Mouse (Mus musculus): ENCODE measurements around the gene Magi1.
"Not testable (repeated sequence)": the region's sequence is repeated elsewhere in the genome, so short reads cannot be mapped to it uniquely, and the experiment has no call there.

The Magi1 gene

DNA sequence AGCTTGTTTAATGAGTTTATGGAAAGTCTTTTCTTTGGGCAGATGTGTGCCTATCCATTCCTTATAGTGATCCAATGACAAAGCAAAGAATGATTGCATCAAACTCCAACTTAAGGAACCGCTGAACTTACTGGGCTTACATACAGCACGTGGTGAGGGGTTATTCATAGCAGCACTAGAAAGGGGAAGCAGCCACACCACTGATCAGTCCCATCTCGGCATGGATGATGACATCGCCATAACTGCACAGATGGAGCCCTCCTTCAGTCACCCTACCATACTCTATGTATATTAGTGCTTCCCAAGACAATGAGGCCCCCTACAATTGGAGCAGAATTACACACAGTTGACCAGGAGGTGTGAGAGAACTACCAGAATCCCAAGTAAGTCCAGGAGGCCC, 238.5 kb downstream of the Magi1 start:
- no peak for DNase-seq

DNA sequence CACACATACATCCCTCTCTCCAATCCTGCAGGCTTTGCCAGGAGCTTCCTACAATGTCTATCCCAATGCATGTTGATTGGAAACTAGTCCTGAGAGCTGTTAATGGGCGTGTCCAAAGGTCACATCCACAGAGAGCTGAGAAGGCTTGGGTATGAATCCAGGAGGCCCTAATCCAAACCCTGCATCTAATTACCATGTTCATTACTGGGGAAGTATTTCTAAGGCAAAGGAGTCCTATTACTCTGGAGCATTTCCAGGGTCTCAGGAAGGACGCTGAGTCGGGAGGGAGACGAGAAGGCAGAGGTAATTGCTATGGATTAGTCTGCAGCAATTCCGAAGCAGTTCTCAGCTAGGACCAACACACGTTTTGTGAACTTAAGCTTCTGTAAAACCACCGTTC, 240.3 kb downstream of the Magi1 start:
- DNase-seq = no peak

DNA sequence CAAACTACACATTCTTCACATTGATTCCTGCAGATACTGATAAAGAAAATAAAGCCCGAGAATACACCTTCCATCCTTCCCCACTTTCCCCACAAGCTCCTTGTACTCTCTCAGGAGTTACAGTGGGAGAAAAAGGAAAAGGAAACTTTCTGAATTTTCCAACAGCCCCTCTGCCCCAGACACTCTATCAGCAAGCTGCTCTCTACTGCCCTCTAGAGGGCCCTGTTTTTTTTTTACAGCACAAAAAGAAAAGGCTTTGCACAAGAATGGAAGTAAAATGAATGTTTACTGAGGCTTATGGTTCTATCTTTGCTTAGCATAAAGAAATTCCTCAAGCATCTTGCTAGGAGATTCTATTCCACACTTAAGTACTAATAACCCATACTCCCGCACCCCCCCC, 243.6 kb downstream of the Magi1 start:
- DNase-seq = peak; percentile 63

DNA sequence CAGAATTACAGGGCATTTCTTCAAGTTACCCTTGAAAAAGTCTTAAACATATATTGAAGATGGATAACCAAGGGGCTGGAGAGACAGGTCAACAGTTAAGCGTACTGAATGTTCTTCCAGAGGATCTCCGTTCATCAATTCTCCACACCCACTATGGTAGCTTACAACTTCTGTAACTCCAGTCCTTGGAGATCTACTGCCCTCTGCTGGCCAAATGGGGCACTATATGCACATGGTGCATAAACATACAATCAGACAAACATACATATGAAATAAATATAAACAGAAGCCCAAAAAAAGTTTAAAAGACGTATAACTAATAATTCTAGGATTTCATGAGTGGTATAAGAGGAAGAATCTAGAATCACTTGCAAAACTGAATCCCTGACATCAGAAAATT, 244.8 kb downstream of the Magi1 start:
- peak; percentile 11 for DNase-seq

DNA sequence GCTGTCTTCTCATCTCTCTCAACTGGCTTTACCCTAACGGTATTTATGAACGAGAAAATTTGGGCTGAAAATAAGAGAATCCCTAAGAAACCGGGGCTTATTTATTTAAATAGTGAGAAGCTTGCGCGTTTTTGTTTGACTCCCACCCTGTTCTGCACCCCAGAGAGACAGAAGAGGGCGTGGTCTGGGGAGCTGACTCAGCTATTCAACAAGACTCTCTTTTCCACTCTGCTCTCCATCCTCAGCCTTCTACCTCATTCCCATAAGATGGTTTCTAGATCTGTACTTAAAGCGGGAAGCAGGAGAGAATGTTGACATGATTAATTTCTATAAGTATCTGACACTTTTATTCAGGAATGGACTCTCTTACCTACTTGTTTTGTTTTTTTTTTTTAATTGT, 247.2 kb downstream of the Magi1 start:
- DNase-seq = no peak

DNA sequence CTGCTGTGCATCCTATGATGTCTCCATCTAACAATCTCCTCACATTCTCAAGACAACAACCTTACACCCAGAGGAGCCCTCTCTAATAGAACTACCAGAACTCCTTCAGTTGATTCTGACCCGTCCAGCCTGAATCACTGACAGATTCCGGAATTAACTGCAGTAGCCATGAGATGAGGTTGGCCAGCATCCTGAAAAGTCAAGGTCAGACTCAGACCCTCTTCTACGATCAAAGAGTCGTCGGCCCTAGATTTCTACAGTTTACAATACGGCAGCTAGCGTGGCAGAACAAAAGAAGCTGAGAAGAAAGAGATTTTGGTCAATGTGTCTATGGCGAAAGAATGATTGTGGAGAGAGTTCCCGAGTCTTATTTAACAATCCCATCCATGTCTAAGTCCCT, 257.4 kb downstream of the Magi1 start:
- DNase-seq = no peak

DNA sequence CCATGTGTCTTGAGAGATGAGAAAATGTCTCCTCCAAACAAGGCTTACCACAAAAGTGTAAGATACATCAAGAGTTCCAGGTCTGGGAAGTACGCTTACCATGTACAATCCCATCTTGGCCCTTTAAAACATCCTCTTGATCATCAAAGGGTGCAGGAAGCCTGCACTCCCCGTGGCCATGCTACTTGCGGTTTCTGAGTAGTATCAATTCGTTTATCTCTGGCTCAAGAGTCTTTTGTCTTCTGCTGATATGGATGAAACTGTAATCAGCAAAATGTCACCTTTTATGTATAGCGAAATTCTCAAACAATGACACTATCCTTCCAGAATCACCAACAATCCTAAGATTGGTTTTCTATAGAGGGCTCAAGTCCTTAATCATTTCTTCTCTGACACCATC, 261.3 kb downstream of the Magi1 start:
- no peak for DNase-seq

DNA sequence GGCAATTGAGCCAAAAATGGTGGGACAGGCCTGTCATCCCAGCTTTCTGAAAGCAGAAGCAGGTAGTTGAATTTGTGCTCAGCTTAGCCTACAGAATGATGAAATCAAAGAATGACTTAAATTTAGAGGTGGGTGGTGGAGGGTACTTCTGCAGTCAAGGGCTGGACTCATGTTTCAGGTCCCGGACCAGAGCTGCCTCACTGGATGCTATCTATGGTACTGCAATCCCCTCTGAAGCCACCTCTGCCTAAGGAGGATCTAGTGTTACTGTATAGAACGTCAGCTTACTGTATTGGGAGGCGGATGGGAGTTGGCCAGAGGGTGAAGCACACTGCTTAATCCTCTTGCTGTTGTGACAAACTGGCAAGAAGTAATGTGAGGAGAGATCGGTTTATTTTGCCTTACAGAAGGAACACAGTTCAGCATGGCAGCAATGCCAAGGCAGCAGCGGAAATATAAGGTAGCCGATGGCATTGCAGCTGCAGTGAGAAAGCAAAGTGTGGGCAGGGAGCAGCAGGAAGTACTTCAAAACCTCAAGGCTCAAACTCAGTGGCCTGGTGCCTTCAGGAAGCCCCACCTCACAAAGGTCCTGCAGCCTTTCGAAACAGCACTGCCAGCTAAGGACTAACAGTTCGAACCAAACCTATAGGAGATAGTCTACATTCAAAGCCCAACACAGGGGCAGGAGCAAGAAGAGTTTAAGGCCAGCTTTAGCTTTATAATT, 262.3 kb downstream of the Magi1 start:
- DNase-seq = no peak

DNA sequence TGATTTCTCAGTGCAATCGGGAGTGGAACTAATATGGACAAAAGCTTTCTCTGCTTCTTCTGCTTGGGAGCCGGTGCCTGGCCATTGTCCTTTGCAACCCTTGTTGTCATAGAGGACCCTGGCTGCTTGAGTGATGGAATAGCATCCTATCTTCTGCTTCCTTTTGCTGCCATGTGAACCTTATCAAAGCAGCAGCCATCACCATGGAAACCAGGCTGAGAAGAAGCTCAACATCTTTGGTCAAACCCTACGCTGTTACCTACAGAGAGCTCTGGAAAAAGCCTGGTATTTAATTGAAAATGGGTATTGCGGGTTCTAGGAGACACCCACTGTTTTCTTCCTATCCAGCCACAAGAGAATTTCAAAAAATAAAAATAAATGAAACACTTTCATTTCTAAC, 263.2 kb downstream of the Magi1 start:
- no peak for DNase-seq

DNA sequence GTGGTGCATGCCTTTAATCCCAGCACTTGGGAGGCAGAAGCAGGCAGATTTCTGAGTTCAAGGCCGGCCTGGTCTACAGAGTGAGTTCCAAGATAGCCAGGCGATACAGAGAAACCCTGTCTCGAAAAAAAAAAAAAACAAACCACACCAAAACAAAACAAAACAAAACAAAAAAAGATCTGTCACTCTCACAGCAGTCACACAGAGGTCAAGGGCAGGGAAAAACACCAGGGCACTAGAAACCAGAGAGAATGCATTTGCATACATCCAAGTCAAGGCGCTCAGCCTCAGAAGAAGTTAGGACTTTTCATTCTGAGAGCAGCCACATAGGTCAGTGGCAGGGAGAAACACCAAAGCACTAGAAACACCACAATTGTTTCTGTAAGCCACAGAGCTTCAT, 263.8 kb downstream of the Magi1 start:
- DNase-seq = no peak

DNA sequence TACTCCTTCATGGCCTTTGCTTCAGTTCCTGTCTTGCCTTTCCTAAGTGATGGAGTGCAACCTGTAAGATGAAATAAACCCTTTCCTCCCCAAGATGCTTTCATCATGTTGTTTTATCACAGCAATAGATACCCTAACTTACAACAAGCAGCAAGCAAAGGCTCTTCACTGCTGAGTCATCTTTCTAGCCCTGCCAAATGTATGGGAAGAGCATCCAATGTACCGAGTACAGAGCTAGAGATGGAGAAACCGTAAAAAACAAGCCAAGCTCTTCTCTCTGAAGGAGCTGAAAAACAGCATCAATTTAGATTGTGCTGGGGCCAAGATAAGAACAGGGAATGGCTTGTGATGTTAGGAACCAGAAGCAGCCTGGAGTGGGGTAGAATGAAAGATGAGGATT, 270.0 kb downstream of the Magi1 start:
- DNase-seq = no peak

DNA sequence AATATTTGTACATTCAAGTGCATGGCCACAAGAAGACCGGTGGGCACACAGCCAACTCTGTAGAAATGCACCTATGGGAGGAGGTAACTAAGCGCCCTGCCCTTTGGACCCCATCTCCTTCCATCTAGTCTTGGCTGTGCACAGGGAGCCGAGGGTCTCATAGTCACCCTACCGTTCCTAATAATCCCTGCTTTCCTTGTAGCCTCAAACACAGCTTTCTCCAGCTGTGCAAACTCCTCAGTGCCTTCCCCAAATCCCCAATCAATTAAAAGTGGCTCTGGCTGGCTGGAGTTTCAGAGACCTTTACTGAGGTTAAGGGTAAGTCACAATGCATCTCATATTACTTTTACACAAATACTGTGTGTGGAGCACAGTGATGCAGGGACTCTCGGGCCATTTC, 271.8 kb downstream of the Magi1 start:
- DNase-seq = no peak

DNA sequence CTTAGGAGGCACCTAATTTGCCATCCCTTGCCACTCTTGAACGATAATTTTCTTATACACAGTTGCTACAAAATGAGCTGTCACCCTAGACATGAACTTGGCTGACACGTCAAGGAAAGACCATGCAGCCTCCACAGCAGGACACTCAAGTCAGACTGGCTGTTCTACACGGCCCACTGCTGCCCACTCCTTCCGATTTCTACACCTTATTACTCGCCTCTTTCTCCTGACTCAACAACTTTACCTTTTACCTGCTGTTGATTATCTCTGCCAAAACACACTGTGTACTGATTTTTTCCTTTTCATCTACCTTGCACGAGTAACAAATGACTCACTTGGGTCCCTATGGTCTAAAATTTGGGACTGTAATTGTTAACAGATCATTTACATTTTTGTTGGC, 272.2 kb downstream of the Magi1 start:
- DNase-seq = no peak

DNA sequence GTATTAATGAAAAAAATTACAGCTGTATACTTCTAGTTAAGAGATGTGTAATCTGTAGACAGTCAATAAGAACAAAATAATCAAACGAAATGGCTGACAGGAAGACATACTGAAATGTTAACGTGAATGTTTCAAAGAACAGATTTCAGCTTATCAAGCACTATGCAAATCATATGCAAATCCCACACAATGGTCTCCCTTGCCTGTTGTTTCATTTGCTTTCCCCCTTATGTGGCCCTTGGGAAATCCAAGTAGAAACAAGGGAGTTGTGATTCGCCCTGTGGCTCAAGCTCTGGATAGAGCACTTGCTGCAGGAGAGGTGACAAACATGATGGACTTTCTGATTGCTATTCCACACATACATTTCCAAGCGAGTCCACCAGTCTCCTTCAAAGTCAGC, 275.1 kb downstream of the Magi1 start:
- DNase-seq = no peak

DNA sequence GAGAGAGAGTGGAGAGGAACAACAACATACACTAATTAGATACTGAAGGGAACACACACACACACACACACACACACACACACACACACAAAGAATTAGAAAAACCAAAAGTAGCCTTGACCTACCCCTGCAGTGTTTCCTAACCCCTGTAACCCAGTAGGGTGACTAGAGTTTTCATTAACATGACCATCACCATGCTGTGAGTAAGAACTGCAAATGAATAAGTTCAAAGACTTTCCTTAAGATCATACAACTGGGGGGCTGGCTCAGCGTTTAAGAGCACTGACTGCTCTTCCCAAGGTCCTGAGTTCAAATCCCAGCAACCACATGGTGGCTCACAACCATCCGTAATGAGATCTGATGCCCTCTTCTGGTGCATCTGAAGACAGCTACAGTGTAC, 280.1 kb downstream of the Magi1 start:
- DNase-seq = not testable (repeated sequence)

DNA sequence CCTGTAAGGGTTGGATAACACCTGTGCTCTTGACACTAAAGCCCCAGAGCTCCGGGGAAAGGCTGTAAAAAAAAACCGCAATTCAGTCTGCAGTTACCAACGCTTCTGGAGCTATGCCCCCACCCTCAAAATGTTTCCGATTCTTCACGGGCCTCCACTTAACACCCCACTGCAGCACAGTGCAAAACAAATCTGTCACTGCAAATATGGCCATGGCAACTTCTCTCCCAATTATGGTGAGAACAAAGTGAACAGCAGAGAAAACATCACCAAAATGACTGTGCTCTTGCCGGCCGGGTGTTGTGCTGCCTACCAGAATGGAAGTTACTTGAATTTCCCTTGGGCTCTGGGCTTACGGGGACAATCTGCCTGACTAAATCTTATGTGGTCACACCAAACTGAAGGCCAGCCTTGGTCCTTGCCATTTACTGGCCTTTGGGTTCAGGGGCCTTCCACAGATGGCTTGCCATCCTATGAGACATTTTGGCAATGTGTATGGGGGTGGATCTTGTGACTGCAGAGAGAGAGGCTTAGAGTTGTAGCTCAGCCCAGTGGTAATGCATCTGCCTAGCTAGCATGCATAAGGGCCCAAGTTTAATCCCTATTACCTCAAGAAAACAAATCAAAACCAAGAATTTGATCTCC, 286.8 kb downstream of the Magi1 start:
- DNase-seq = no peak

DNA sequence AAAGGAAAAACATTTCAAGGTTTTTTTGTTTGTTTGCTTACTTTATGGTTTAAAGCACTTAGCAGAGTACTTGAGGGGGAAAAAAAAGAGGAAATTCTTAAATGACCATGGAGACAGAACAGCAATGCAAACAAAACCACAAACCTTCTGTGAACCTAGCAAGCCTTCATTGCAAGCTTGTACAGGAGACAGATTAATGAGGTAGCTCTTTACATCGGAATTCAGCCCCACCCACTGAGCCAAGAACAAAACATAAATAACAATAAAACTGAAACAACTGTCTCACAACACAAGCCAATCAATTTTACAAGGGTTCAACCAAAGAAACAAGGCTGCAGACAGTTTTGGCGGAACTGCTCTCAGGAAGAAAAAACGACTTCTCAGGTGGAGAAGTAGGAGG, 296.2 kb downstream of the Magi1 start:
- DNase-seq = no peak

DNA sequence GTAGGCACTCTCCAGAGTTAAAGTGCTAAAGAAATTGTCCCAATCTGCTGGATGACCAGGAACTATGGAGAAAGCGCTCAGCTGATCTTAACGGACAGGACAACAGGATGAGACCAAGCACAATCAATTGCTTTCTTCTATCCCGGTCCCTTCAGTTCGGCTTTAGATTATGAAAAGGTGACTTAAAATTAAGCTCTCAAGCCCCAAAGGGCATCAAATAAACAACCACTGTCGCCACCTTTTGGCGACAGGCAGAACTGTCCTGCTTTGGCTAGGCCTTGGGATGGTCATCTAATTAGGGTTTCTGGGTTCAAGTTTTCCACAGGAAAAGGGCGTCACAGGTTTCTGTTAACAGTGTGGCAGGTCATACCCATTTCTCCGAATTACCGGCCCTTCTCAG, 298.6 kb downstream of the Magi1 start:
- DNase-seq = peak; percentile 69

DNA sequence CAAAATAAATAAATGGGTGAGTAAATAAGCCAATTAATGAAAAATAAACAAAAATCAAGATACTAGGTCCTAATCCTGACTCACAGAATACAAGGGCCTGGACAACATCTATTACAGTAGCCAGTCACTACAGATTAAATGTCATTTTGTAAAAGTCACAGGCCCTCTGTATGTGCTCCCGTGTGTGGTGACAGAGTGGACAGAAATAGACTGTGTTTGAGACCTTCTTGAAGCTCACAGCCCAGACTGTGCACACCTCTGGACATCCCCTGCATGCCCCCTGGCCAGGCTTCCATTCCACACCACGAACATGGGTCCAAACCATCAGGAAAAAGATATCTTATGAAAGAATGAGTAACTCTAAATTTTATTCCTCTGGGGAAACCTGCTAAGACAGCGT, 300.2 kb downstream of the Magi1 start:
- no peak for DNase-seq

DNA sequence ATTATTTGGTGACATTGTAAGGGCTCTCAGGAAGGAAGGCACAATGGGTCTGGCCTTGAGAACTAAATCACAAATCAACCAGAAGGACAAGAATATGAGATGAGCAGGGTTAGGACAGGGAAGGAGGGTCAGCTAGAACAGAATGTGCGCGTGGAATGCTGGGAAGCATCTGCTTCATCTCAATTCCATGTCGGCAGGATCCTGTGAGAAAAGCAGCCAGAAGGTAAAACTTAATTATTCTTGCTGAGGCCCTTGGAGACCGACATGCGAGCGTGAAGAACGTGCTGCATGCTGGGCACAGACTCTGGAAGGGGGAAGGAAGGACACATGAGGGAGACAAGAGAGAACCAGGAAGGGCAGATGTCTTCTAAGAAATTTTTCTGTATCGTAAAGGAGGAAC, 302.5 kb downstream of the Magi1 start:
- no peak for DNase-seq

DNA sequence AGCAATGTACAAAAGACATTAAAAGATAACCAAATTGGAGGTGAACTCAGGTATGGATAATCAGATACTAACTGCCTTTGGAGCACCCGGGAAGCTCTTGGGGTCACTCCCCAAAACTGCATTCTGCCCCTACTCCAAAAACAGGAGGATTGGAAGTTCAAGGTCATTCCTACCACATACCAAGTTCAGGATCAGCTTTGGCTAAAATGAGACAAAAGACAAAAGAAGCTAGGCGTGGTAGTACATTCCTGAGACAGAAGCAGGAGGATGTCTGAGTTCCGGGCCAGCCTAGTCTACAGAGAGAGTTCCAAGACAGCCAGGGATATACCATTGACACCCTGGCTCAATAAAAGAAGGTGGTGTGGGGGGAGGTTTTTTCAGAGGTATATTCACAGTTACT, 304.5 kb downstream of the Magi1 start:
- DNase-seq = no peak

DNA sequence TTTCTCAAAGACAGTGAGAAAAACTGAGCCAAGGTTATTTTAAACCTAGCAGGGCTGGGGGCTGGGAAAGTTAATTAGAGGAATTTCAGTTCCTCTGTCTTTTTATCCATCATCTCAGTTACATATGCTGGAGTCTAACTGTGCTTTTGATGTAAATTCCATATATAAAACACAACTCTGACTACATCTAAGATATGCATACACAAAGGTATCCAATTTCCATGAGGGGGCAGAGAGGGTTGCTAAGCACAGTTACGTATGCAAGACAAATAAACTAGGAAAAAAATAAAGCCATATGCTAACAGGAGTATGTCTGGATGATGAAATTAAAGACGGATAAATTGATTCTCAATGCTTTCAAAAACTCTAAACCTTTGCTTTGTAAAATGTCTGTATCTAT, 315.0 kb downstream of the Magi1 start:
- DNase-seq = no peak

DNA sequence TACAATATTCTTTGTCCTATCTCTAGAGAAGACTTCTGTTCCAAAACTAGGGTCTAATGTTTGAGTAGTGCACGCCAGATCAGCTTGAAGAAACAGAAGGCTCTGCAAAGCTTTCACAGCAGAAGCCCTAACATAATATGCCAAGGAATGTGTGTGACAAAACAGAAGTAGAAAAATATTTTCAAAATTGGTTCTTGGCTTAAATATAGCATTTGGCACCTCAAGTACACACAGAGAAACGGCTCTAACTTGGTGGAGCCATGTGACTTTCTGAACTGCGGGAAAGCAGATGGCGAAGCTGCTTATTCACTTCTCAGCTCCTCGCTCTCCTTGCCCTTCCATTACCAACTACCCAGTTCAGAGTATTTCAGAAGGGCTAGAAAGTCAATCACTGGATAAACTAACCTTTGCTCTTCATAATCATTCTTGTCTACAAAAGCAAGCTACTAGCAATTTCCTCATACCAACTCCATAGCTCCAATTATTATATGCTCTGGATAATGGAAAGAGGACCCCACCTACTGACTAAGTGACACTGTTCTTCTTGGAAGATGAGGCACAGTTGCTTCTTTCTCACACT, 320.9 kb downstream of the Magi1 start:
- no peak for DNase-seq

DNA sequence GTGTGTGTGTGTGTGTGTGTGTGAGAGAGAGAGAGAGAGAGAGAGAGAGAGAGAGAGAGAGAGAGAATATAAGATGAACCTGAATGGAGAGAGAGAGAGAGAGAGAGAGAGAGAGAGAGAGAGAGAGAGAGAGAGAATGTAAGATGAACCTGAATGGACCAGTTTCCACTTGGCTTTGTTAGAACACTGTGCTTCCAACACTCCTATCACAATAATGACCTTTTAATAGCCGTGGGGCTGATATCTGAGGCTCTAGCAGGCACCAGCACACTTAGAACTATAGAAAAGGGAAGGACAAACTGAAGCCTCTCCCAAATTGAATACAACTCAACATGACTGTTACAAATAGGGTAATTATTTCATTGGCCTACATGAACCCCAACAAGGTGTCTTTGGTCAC, 321.9 kb downstream of the Magi1 start:
- DNase-seq = no peak

DNA sequence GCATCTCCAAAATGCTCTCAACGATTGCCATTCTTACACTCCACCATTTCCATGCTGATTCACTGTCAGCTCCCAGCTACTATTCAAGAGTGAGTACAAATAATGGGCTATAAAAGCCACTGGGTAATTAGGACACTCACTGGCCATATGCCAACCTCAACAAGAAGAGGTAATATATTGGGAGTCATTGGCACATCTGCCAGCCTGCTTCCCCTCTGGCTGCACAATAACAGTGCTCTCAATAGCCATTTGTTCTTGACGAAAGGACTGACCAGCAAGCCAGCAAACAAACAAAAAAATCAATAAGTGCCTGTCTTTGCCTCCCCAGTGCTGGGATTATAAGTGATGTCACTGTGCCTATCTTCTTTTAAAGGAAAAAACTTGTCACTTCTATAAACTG, 326.5 kb downstream of the Magi1 start:
- peak; percentile 84 for DNase-seq

All from retina, postnatal 1 day (tissue).